Mouse (Mus musculus) CH12.LX (cell line): Measurements from ENCODE around the gene Coq6.

Experiments used
- BHLHE40 ChIP-seq: IDR thresholded peaks from 2 replicates; pipeline ENCODE4 v1.6.1; 2011; ENCODE audit warnings: mild to moderate bottlenecking, low read depth, low read length, improper control_type of control experiment
- CTCF ChIP-seq, 2 experiments: IDR thresholded peaks in 1 of 2; conservative IDR thresholded peaks in 1 of 2; 2 replicates each; pipeline ENCODE4 v1.5.1; 2011 to 2012; ENCODE audit warnings: low read depth in 2 of 2, low read length in 2 of 2, improper control_type of control experiment in 1 of 2, inconsistent platforms in 1 of 2, mild to moderate bottlenecking in 1 of 2, moderate library complexity in 1 of 2
- MAZ ChIP-seq: IDR thresholded peaks from 2 replicates; pipeline ENCODE4 v1.6.1; 2012; ENCODE audit warnings: low read depth, mild to moderate bottlenecking, inconsistent platforms, low read length, improper control_type of control experiment, moderate library complexity

DNA sequence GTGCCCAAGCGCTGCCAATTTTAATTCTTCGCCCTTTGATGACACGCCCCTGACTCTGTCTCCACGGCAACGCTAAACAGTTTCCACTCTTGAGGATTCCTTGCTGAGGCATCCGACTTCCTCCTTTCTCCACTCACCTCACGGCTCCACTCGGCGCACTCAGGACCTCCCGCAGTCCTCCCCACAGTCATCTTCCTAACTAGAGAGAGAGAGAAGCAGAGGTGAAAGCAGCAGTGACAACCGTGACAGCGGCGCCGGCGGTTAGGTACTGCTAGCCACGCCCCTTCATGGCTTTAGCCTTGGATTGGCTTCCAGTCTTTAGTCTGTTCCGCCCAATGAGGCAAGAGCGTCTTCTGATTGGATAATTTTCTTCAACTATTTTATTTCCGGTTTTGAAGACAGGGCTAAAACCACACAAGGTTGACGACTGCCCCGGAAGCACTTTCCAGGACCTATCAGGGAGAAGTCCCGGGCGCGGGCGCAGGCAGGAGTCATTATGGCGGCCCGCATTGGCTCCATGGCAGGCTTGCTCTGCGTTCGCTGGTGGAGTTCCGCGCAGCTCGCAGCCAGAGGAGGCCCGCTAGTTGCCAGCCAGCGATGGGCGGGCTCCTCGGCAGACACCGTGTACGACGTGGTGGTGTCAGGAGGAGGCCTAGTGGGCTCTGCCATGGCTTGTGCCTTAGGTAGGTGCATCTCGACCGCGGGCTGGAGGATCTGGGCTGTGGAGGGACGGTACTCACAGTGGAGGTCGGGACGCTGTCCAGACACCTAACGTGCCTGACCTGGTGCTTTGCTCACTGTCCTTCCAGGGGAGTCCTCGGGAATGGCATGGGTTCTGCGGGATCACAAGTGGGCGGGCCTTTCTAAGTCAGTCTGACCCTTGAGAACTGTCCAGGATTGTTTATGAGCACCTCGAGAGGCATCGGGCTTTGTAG, at the start of gene Coq6, which contains the start of gene Fam161b:
- TF ChIP-seq MAZ (no peak), CTCF (conservative IDR thresholded peaks at IDR 0.05 in 1 of 2, IDR thresholded peaks at IDR 0.05 in 1 of 2; ENCODE audit: low read depth in 2 of 2, low read length in 2 of 2) (no peak), BHLHE40 (no peak)
